13 mouse cellular contexts compared by ENCODE assay signal in the genomic region with DNA sequence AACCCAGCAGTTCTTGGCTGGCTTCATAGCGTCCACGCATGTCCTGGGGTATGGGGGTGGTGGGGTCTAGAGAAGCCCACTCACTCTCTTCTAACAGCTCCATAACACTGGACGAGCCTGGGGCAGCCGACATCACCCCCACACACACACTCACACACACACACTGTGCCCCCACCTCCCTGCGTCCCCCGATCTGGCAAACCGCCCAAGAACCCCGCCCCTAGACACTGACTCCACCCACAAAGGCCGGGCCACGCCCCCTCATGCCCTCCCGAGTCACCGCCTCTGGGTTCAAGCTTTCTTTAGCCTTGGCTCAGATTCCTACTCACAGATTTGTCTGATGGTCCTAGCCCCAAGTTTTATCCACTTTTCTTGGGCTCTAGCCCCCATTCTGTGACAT. TPM values are rescaled to one million over a fixed set of nuclear protein-coding genes. Genes with fewer than 3 reads are reported as not detected.
DNase-seq lines count a peak whose midpoint lies in the region; ATAC-seq and TF ChIP-seq lines count a peak whose summit lies in the region.
"Had no signal": no experiment of that assay in that cellular context is flagged by ENCODE, and none has a peak within 500 bp of the region (broad histone marks: within the 10 kb centered on the region; RNA-seq: fewer than 3 reads in every experiment).

No protein-coding gene starts in this region.

- peaks cover 4% of the 10 kb centered on the region; the same call in 1 of the 2 replicates for H3K4me1 ChIP-seq in hindbrain, embryonic 12.5 days
- H3K4me1 ChIP-seq in hindbrain, postnatal 0 days (ENCODE audit: insufficient read depth, low read length), result no peaks in the 10 kb centered on the region
- H3K4me1 ChIP-seq in lung, embryonic 15.5 days, result peaks cover 17% of the 10 kb centered on the region
- no peaks in the 10 kb centered on the region for H3K4me1 ChIP-seq in lung, adult 2 months (ENCODE audit: control insufficient read depth, insufficient read depth, low read length)
- peaks cover 4% of the 10 kb centered on the region; the same call in 1 of the 2 replicates for H3K4me1 ChIP-seq in liver, embryonic 15.5 days (replicated peaks)
- no peaks in the 10 kb centered on the region for H3K4me1 ChIP-seq in cerebellum, adult 2 months (ENCODE audit: control insufficient read depth, insufficient read depth, low read length)

- no peak for DNase-seq in hindbrain, postnatal 0 days (ENCODE audit: low spot score)
- DNase-seq in lung, adult 2 months, result no peak
- peak; percentile 72 for DNase-seq in R1 (ENCODE audit: low read depth, low spot score)
- DNase-seq in cerebellum, adult 2 months, result no peak
- DNase-seq: cerebellum, adult 9-11 months; heart, adult 18-20 months; liver, embryonic 13.5 days had no signal

- WGBS in hindbrain, embryonic 12.5 days, result 44% methylated on average over 12 of the region's 12 CpGs
- 47% methylated on average over 12 of the region's 12 CpGs for WGBS in hindbrain, postnatal 0 days
- 37% methylated on average over 12 of the region's 12 CpGs for WGBS in lung, embryonic 15.5 days
- 50% methylated on average over 12 of the region's 12 CpGs for WGBS in lung, adult 2 months
- WGBS in liver, embryonic 15.5 days (ENCODE audit: insufficient replicate concordance), result 54% methylated on average over 12 of the region's 12 CpGs
- 40% methylated on average over 12 of the region's 12 CpGs for WGBS in cerebellum, adult 2 months

- ATAC-seq in hindbrain, embryonic 12.5 days (ENCODE audit: low FRiP score), result peak; percentile 33; the same call in 1 of the 2 replicates
- ATAC-seq in hindbrain, postnatal 0 days, result no peak
- peak; percentile 31 for ATAC-seq in lung, embryonic 15.5 days (ENCODE audit: borderline replicate concordance, extremely low read depth, low FRiP score, low TSS enrichment)
- ATAC-seq in liver, embryonic 15.5 days (ENCODE audit: insufficient read depth), result peak; percentile 9; the same call in 1 of the 2 replicates
- ATAC-seq: CD4-positive, CD25-positive, alpha-beta regulatory T cell, adult 4 months had no signal

- H3K27ac ChIP-seq in hindbrain, embryonic 12.5 days, result no peak overlapping the region
- H3K27ac ChIP-seq in hindbrain, postnatal 0 days, result no peak overlapping the region
- H3K27ac ChIP-seq in lung, embryonic 15.5 days, result peak overlapping the region; percentile 42
- H3K27ac ChIP-seq in liver, embryonic 15.5 days (replicated peaks), result no peak overlapping the region
- H3K27ac ChIP-seq in cerebellum, adult 2 months (ENCODE audit: insufficient read depth, low read length), result no peak overlapping the region
- H3K27ac ChIP-seq: left cerebral cortex, adult 2 months; liver, embryonic 13.5 days; midbrain, embryonic 10.5 days had no signal

- no peak for TF ChIP-seq CTCF in hindbrain, postnatal 0 days (IDR thresholded peaks at IDR 0.05; ENCODE audit: low read depth)
- TF ChIP-seq CTCF in lung, adult 2 months (IDR thresholded peaks at IDR 0.05; ENCODE audit: insufficient read depth, low read length), result no peak
- no peak for TF ChIP-seq CTCF in cerebellum, adult 2 months (IDR thresholded peaks at IDR 0.05; ENCODE audit: borderline replicate concordance, insufficient read depth, low read depth, low read length)

- TF ChIP-seq POLR2A in lung, adult 2 months (IDR thresholded peaks at IDR 0.05; ENCODE audit: borderline replicate concordance, extremely low read depth, low read depth, low read length), result no peak
- no peak for TF ChIP-seq POLR2A in cerebellum, adult 2 months (IDR thresholded peaks at IDR 0.05; ENCODE audit: borderline replicate concordance, insufficient read depth, low read length)

- no peak overlapping the region for H3K9ac ChIP-seq in hindbrain, embryonic 12.5 days
- no peak overlapping the region for H3K9ac ChIP-seq in hindbrain, postnatal 0 days (replicated peaks; ENCODE audit: low read length)
- no peak overlapping the region for H3K9ac ChIP-seq in lung, embryonic 15.5 days
- no peak overlapping the region for H3K9ac ChIP-seq in liver, embryonic 15.5 days
- H3K9ac ChIP-seq: liver, embryonic 13.5 days had no signal

- peaks cover 54% of the 10 kb centered on the region for H3K36me3 ChIP-seq in hindbrain, embryonic 12.5 days
- H3K36me3 ChIP-seq in hindbrain, postnatal 0 days (ENCODE audit: insufficient read depth, low read length), result no peaks in the 10 kb centered on the region
- no peaks in the 10 kb centered on the region; the same call in 1 of the 2 replicates for H3K36me3 ChIP-seq in lung, embryonic 15.5 days
- H3K36me3 ChIP-seq in liver, embryonic 15.5 days (replicated peaks), result no peaks in the 10 kb centered on the region
- H3K36me3 ChIP-seq: liver, embryonic 13.5 days had no signal

- H3K4me3 ChIP-seq in hindbrain, embryonic 12.5 days, result no peak overlapping the region
- no peak overlapping the region for H3K4me3 ChIP-seq in hindbrain, postnatal 0 days (ENCODE audit: low read length)
- 0 out of 2 replicates have a peak overlapping the region, but pooled peaks have one; percentile 9 for H3K4me3 ChIP-seq in lung, embryonic 15.5 days
- H3K4me3 ChIP-seq in lung, adult 2 months (replicated peaks; ENCODE audit: extremely low read depth, low read depth, low read length), result no peak overlapping the region
- H3K4me3 ChIP-seq in liver, embryonic 15.5 days (replicated peaks), result no peak overlapping the region
- H3K4me3 ChIP-seq in cerebellum, adult 2 months (replicated peaks; ENCODE audit: insufficient read depth, low read depth, low read length), result no peak overlapping the region
- H3K4me3 ChIP-seq: left cerebral cortex, adult 2 months; liver, embryonic 13.5 days; midbrain, embryonic 10.5 days had no signal

- H3K27me3 ChIP-seq in hindbrain, embryonic 12.5 days, result no peaks in the 10 kb centered on the region
- no peaks in the 10 kb centered on the region for H3K27me3 ChIP-seq in hindbrain, postnatal 0 days (ENCODE audit: insufficient read depth, low read length)
- H3K27me3 ChIP-seq in lung, embryonic 15.5 days, result no peaks in the 10 kb centered on the region
- H3K27me3 ChIP-seq in liver, embryonic 15.5 days, result no peaks in the 10 kb centered on the region
- H3K27me3 ChIP-seq in cerebellum, adult 2 months (ENCODE audit: control insufficient read depth, insufficient read depth, low read length), result no peaks in the 10 kb centered on the region
- H3K27me3 ChIP-seq: liver, embryonic 13.5 days had no signal

- no peaks in the 10 kb centered on the region for H3K9me3 ChIP-seq in hindbrain, embryonic 12.5 days (replicated peaks)
- no peaks in the 10 kb centered on the region for H3K9me3 ChIP-seq in hindbrain, postnatal 0 days (ENCODE audit: low read length)
- H3K9me3 ChIP-seq in lung, embryonic 15.5 days, result no peaks in the 10 kb centered on the region
- no peaks in the 10 kb centered on the region for H3K9me3 ChIP-seq in liver, embryonic 15.5 days (replicated peaks)
- H3K9me3 ChIP-seq: liver, embryonic 13.5 days; midbrain, embryonic 10.5 days had no signal

- H3K4me2 ChIP-seq in hindbrain, embryonic 12.5 days (replicated peaks), result no peak overlapping the region
- H3K4me2 ChIP-seq in hindbrain, postnatal 0 days (ENCODE audit: low read depth, low read length), result no peak overlapping the region
- H3K4me2 ChIP-seq in lung, embryonic 15.5 days, result peak overlapping the region; percentile 22
- no peak overlapping the region for H3K4me2 ChIP-seq in liver, embryonic 15.5 days
- H3K4me2 ChIP-seq: liver, embryonic 13.5 days had no signal

RNA-seq across cellular contexts. Expression of a gene that starts 19.2 kb away (rescaled TPM):
- 13.2 and 14.1 TPM in 2 replicates for polyA plus RNA-seq in hindbrain, embryonic 12.5 days (2016; fragmentation: Nextera tagmentation; extraction: Ambion mirVana)
- 18.7 and 19.7 TPM in 2 replicates for total RNA-seq in hindbrain, postnatal 0 days (2014; rRNA removed)
- polyA plus RNA-seq in hindbrain, postnatal 0 days (2015; fragmentation: Nextera tagmentation; extraction: Ambion mirVana), result 3.8 and 3.9 TPM in 2 replicates
- 6.7 and 7.6 TPM in 2 replicates for polyA plus RNA-seq in lung, embryonic 15.5 days (2015; fragmentation: Nextera tagmentation; extraction: Ambion mirVana)
- polyA plus RNA-seq in lung, adult 2 months (2012; rRNA removed), result 10.1 and 14.0 TPM in 2 replicates
- polyA plus RNA-seq in liver, embryonic 15.5 days (2015; fragmentation: Nextera tagmentation; extraction: Ambion mirVana), result 0.77 and 0.88 TPM in 2 replicates
- 39.4 and 41.3 TPM in 2 replicates for polyA plus RNA-seq in cerebellum, adult 2 months (2012; rRNA removed)

RNA-seq across cellular contexts. Expression of a gene that starts 30.9 kb away (rescaled TPM):
- 344 and 345 TPM in 2 replicates for polyA plus RNA-seq in hindbrain, embryonic 12.5 days (2016; fragmentation: Nextera tagmentation; extraction: Ambion mirVana)
- 20.6 and 42.3 TPM in 2 replicates for total RNA-seq in hindbrain, postnatal 0 days (2014; rRNA removed)
- polyA plus RNA-seq in hindbrain, postnatal 0 days (2015; fragmentation: Nextera tagmentation; extraction: Ambion mirVana), result 92.0 and 99.5 TPM in 2 replicates
- 496 and 501 TPM in 2 replicates for polyA plus RNA-seq in lung, embryonic 15.5 days (2015; fragmentation: Nextera tagmentation; extraction: Ambion mirVana)
- polyA plus RNA-seq in lung, adult 2 months (2012; rRNA removed), result 173 and 190 TPM in 2 replicates
- polyA plus RNA-seq in liver, embryonic 15.5 days (2015; fragmentation: Nextera tagmentation; extraction: Ambion mirVana), result 17.5 and 21.1 TPM in 2 replicates
- polyA plus RNA-seq in cerebellum, adult 2 months (2012; rRNA removed), result 3.1 and 3.4 TPM in 2 replicates
- polyA plus RNA-seq: CD4-positive, CD25-positive, alpha-beta regulatory T cell, adult 4 months had no signal

RNA-seq across cellular contexts. Expression of a gene that starts 37.0 kb away (rescaled TPM):
- 57.6 and 60.7 TPM in 2 replicates for polyA plus RNA-seq in hindbrain, embryonic 12.5 days (2016; fragmentation: Nextera tagmentation; extraction: Ambion mirVana)
- 52.5 and 67.5 TPM in 2 replicates for total RNA-seq in hindbrain, postnatal 0 days (2014; rRNA removed)
- polyA plus RNA-seq in hindbrain, postnatal 0 days (2015; fragmentation: Nextera tagmentation; extraction: Ambion mirVana), result 51.5 and 51.8 TPM in 2 replicates
- 102 and 110 TPM in 2 replicates for polyA plus RNA-seq in lung, embryonic 15.5 days (2015; fragmentation: Nextera tagmentation; extraction: Ambion mirVana)
- polyA plus RNA-seq in lung, adult 2 months (2012; rRNA removed), result 76.7 and 85.5 TPM in 2 replicates
- polyA plus RNA-seq in liver, embryonic 15.5 days (2015; fragmentation: Nextera tagmentation; extraction: Ambion mirVana), result 97.2 and 98.6 TPM in 2 replicates
- polyA plus RNA-seq in cerebellum, adult 2 months (2012; rRNA removed), result 66.3 and 68.7 TPM in 2 replicates

RNA-seq across cellular contexts. Expression of a gene that starts 47.0 kb away (rescaled TPM):
- 0.13 TPM in 1 of 2 replicates, not detected in the other for polyA plus RNA-seq in hindbrain, embryonic 12.5 days (2016; fragmentation: Nextera tagmentation; extraction: Ambion mirVana)
- total RNA-seq in hindbrain, postnatal 0 days (2014; rRNA removed), result 0.37 and 0.90 TPM in 2 replicates
- 0.84 and 1.6 TPM in 2 replicates for polyA plus RNA-seq in hindbrain, postnatal 0 days (2015; fragmentation: Nextera tagmentation; extraction: Ambion mirVana)
- 0.16 and 0.62 TPM in 2 replicates for polyA plus RNA-seq in lung, embryonic 15.5 days (2015; fragmentation: Nextera tagmentation; extraction: Ambion mirVana)
- not detected in 2 replicates for polyA plus RNA-seq in lung, adult 2 months (2012; rRNA removed)
- polyA plus RNA-seq in liver, embryonic 15.5 days (2015; fragmentation: Nextera tagmentation; extraction: Ambion mirVana), result not detected in 2 replicates
- 0.21 and 0.48 TPM in 2 replicates for polyA plus RNA-seq in cerebellum, adult 2 months (2012; rRNA removed)
- total RNA-seq: heart, adult 18-20 months had no signal
- polyA plus RNA-seq: liver, embryonic 13.5 days had no signal

RNA-seq across cellular contexts. Expression of a gene that starts 54.4 kb away (rescaled TPM):
- polyA plus RNA-seq in hindbrain, embryonic 12.5 days (2016; fragmentation: Nextera tagmentation; extraction: Ambion mirVana), result 110 and 113 TPM in 2 replicates
- total RNA-seq in hindbrain, postnatal 0 days (2014; rRNA removed), result 408 and 435 TPM in 2 replicates
- polyA plus RNA-seq in hindbrain, postnatal 0 days (2015; fragmentation: Nextera tagmentation; extraction: Ambion mirVana), result 151 and 166 TPM in 2 replicates
- 35.0 and 36.0 TPM in 2 replicates for polyA plus RNA-seq in lung, embryonic 15.5 days (2015; fragmentation: Nextera tagmentation; extraction: Ambion mirVana)
- polyA plus RNA-seq in lung, adult 2 months (2012; rRNA removed), result 199 and 258 TPM in 2 replicates
- polyA plus RNA-seq in liver, embryonic 15.5 days (2015; fragmentation: Nextera tagmentation; extraction: Ambion mirVana), result 17.4 and 20.3 TPM in 2 replicates
- 194 and 198 TPM in 2 replicates for polyA plus RNA-seq in cerebellum, adult 2 months (2012; rRNA removed)
